Mouse (Mus musculus): ENCODE data around the gene Cabp4.

- TF ChIP-seq POLR2A (IDR thresholded peaks at IDR 0.05; ENCODE audit: insufficient read length, low read depth) (no peak), MAX (IDR thresholded peaks at IDR 0.05; ENCODE audit: low read depth) (no peak), E2F4 (IDR thresholded peaks at IDR 0.05; ENCODE audit: insufficient read depth) (no peak), USF1 (IDR thresholded peaks at IDR 0.05; ENCODE audit: low read depth) (no peak), MYOG (IDR thresholded peaks at IDR 0.05; ENCODE audit: control insufficient read depth in 1 of 3, insufficient read depth in 1 of 3, insufficient read length in 2 of 3, low read depth in 2 of 3) (no peak), MYOD1 (IDR thresholded peaks at IDR 0.05; ENCODE audit: control insufficient read depth in 1 of 3, insufficient read length in 2 of 3, low read depth in 2 of 3) (no peak), TCF3 (IDR thresholded peaks at IDR 0.05; ENCODE audit: insufficient read length, low read depth) (no peak), TCF12 (IDR thresholded peaks at IDR 0.05; ENCODE audit: insufficient read depth, poor library complexity, severe bottlenecking) (no peak), CEBPB (IDR thresholded peaks at IDR 0.05; ENCODE audit: insufficient read depth, poor library complexity, severe bottlenecking) (no peak), REST (IDR thresholded peaks at IDR 0.05; ENCODE audit: insufficient read depth, insufficient read length) (no peak), SRF (IDR thresholded peaks at IDR 0.05; ENCODE audit: control insufficient read depth, insufficient read length, low read depth) (no peak)
These were observed 23.9 kb downstream of the Cabp4 start for GRCm38 (mm10) chr19:4119716-4120487.
